Mouse (Mus musculus): ENCODE measurements around the gene Higd1a. TPM values are rescaled to one million over a fixed set of nuclear protein-coding genes. Genes with fewer than 3 reads are reported as not detected.

Higd1a gene
- polyA plus RNA-seq, 1 experiment from 2014 or later = 144 TPM

DNA sequence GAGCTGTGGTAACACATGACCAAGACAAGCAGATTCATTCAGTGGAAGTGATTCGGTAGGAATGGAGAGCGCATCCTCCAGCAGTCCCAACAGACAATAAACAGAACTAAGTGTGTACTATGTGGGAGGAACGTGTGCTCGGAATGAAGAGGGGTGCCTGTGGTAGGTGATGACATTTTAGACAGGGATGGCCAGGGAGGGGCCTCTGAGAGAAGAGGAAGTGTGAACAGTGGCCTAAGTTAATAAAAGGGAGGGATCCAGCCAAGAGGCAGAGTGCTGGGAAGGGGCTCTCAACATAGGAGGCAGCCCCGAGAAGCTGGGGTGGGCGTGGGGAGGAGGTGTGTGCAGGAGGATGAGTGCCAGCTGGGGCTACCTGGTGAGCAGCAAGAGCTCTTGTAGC lies 29.8 kb downstream of the Higd1a start:
- WGBS = 80% methylated on average over 6 of the region's 6 CpGs

DNA sequence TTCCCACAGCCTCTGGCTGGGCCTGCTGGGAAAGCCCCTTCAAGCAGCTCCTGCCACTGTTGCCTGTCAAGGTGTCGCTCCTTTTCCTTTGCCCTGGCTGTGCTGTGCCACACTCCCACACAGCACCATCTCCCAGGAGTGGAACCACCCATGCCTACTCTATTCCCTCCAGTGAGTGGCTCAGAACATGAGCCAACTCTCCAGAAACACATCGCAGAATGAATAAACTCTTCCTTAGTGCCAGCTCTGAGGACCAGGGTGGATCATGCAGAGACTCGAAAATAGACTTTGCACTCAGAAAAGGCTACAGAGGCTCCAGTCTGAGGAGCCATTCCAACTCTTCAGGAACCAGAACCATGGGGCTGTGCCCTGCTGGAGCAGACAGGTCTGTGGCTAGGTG lies 31.8 kb downstream of the Higd1a start:
- no peak for ATAC-seq (ENCODE audit: low FRiP score)
- Histone ChIP-seq H3K9me3 (no peaks in the 10 kb centered on the region), H3K4me1 (replicated peaks) (peaks cover 16% of the 10 kb centered on the region), H3K27me3 (no peaks in the 10 kb centered on the region), H3K36me3 (no peaks in the 10 kb centered on the region), H3K4me3 (no peak overlapping the region), H3K4me2 (no peak overlapping the region), H3K9ac (no peak overlapping the region), H3K27ac (no peak overlapping the region)
- 94% methylated on average over 3 of the region's 3 CpGs for WGBS

More for the DNA sequence above, 29.8 kb downstream of the Higd1a start:
- ATAC-seq (ENCODE audit: low FRiP score) = no peak
- no peak overlapping the region for H3K27ac ChIP-seq
- no peaks in the 10 kb centered on the region for H3K36me3 ChIP-seq
- H3K9ac ChIP-seq = no peak overlapping the region
- H3K27me3 ChIP-seq = no peaks in the 10 kb centered on the region
- no peak overlapping the region for H3K4me2 ChIP-seq
- H3K4me3 ChIP-seq = no peak overlapping the region
- peaks cover 7% of the 10 kb centered on the region for H3K4me1 ChIP-seq (replicated peaks)
- no peaks in the 10 kb centered on the region for H3K9me3 ChIP-seq

DNA sequence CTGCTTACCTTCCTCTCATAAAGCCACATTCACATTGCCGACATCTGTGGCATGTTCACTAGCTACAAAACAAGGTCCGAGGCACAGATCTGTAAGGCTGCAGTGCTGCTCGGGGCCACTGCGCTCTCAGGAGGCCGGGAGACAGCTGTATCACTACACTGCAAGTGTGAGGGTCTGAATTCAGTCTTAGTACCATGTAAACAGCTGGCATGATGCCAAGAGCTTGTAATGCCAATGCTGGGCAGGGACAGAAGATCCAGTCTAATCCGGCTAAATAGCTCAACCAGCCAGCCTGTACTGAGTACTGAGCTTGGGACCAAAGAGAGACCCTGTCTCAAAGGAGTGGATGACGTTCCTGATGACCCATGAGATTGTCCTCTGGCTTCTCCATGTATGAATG lies 34.2 kb downstream of the Higd1a start:
- H3K4me3 ChIP-seq = no peak overlapping the region
- no peak overlapping the region for H3K27ac ChIP-seq
- H3K4me2 ChIP-seq = no peak overlapping the region
- no peak overlapping the region for H3K9ac ChIP-seq
- no peaks in the 10 kb centered on the region for H3K9me3 ChIP-seq
- 74% methylated on average over 7 of the region's 7 CpGs for WGBS
- ATAC-seq (ENCODE audit: low FRiP score) = peak; percentile 44; the same call in 1 of the 2 replicates
- H3K27me3 ChIP-seq = no peaks in the 10 kb centered on the region
- peaks cover 29% of the 10 kb centered on the region for H3K4me1 ChIP-seq (replicated peaks)
- H3K36me3 ChIP-seq = no peaks in the 10 kb centered on the region

DNA sequence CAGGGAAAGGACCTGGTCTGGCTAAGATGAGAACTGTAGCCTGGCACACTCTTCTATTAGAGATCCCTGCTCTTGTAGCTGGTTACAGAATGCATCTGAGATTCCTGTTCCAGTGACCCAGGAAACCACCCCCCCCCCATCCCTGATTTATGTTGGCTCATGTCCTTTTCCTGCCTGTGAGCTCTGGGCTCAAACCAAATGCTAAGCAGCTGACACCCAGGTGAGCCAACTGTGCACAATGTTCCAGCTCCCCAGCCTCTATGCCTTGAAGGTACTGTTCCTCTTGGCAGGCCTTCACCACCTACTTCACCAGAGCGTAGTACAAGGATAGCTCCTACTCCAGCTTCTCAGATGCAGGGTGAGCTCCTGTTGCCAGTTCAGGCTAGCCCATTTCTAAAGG lies 35.1 kb downstream of the Higd1a start:
- Histone ChIP-seq H3K9ac (no peak overlapping the region), H3K4me3 (no peak overlapping the region), H3K4me1 (replicated peaks) (peaks cover 29% of the 10 kb centered on the region), H3K9me3 (no peaks in the 10 kb centered on the region), H3K4me2 (no peak overlapping the region), H3K36me3 (no peaks in the 10 kb centered on the region), H3K27me3 (no peaks in the 10 kb centered on the region), H3K27ac (peak overlapping the region; percentile 69)
- ATAC-seq (ENCODE audit: low FRiP score) = peak; percentile 18; the same call in 1 of the 2 replicates
- WGBS = 96% methylated on average over 1 of the region's 1 CpGs

DNA sequence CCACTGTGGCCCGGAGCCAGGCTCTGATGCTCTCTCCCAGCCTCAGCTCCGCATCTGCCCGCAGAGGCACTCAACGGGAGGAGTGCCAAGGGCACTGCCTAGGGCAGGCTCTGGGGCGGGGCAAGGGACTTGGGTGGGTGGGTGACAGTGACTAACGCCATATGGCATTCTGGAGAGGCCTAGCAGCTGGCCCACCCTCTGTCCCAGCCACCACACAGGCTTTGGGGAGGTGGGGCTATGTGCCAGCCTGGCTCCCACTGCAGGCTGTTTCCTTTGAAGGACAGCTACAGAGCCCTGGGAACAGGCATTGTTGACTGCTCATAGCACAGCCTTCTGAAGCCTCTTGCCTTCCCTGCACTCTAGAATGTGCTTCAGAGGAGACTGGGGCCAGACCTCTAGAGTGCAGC lies 35.6 kb downstream of the Higd1a start:
- Histone ChIP-seq H3K27ac (peak overlapping the region; percentile 69), H3K4me1 (replicated peaks) (peaks cover 29% of the 10 kb centered on the region), H3K27me3 (no peaks in the 10 kb centered on the region), H3K4me3 (no peak overlapping the region), H3K9ac (no peak overlapping the region), H3K4me2 (no peak overlapping the region), H3K9me3 (no peaks in the 10 kb centered on the region), H3K36me3 (no peaks in the 10 kb centered on the region)
- ATAC-seq (ENCODE audit: low FRiP score) = peak; percentile 79
- WGBS = 36% methylated on average over 6 of the region's 6 CpGs

DNA sequence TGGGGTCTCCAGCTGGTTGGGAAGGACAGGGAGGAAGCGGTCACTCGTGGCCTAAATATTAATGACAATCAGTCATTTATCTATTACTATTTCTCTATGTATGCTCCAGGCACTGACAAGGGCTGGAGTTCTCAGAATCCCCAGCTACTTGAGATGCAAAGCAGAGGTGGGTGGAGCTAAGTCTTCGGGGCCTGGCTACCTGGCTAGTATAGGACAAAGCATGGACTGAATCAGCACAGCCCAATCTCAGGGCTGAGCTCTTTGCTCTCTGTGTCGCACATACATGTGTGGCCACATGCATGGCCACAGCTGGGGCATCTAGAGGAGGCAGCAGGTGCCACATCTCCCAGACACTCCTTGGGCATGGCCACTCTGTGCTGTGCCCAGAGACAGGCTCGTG lies 37.4 kb downstream of the Higd1a start:
- H3K27ac ChIP-seq = no peak overlapping the region
- WGBS = 74% methylated on average over 5 of the region's 5 CpGs

DNA sequence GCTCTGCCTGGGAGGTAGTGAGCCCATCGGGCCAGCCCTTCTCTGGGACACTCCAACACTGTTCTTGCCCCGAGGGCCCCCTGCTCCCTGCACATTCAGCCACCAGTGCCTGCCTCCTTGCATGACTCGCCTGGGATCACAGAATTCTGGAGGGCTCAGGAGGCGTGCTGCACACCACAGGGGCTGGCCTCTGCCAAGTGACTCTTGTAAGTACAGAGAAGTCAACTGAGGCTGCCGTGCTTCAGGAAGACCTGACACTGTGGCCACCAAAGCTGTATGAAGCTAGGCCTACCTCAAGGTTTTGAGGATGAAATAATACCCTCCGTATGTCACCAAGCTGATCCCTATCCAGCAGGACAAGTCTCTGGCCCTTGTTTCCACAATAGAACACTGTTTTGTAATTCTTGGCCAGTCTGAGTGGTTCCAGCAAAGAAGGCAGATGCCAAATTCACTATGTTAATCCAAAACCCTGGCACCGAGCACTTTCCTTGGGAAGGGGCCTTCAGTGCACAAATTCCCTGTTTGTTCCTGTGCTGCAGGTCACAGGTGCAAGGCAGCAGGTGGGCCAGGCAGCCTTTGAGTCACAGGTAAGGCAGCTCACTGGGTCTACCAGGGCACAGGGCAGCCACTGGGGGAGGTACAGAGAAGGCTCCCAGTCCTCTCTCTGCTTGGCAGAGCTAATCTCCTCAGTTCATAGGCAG lies 38.2 kb downstream of the Higd1a start:
- Histone ChIP-seq H3K36me3 (no peaks in the 10 kb centered on the region), H3K9ac (no peak overlapping the region), H3K9me3 (no peaks in the 10 kb centered on the region), H3K4me2 (no peak overlapping the region), H3K4me3 (no peak overlapping the region), H3K4me1 (replicated peaks) (peaks cover 29% of the 10 kb centered on the region), H3K27me3 (no peaks in the 10 kb centered on the region), H3K27ac (peak overlapping the region; percentile 36)
- 55% methylated on average over 7 of the region's 7 CpGs for WGBS
- ATAC-seq (ENCODE audit: low FRiP score) = no peak

More for the DNA sequence above, 37.4 kb downstream of the Higd1a start:
- ATAC-seq (ENCODE audit: low FRiP score) = no peak
- H3K4me2 ChIP-seq = no peak overlapping the region
- H3K9me3 ChIP-seq = no peaks in the 10 kb centered on the region
- H3K4me1 ChIP-seq (replicated peaks) = peaks cover 29% of the 10 kb centered on the region
- no peak overlapping the region for H3K9ac ChIP-seq
- no peaks in the 10 kb centered on the region for H3K36me3 ChIP-seq
- H3K27me3 ChIP-seq = no peaks in the 10 kb centered on the region
- H3K4me3 ChIP-seq = no peak overlapping the region

DNA sequence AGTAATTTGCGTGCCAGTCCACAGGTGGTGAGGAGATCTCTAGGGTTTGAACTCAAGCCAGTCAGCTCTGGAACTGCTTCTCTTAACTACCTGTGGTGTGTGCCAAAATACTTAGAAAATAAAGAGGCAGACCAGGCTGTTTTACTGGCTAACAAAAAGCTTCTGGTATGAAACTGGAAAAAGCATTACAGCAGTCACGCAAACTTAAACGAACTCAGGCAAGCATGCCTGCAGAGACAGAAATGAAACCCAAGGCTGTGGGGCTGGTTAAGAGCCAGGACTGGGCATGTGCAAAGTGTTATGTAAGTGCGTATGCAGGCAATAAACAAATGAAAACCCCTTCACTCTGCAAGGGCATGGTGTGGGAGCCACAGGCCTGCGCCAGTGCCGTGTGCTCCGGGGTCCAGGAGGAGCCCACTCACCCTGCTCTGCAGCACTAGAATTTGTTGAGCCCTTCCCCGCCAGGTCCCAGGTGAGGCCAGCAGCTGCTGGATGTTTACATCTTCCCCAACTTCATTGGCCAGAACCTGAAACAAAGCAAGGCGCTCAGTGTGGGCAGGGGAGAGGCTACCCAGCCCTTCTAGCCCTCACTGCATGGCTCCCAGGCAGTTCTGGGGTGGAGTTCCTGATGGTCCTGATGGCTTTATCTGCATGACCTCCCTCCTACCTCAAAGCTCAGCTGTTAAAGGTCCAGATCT lies 38.9 kb downstream of the Higd1a start:
- no peaks in the 10 kb centered on the region for H3K27me3 ChIP-seq
- WGBS = 82% methylated on average over 9 of the region's 9 CpGs
- peaks cover 29% of the 10 kb centered on the region for H3K4me1 ChIP-seq (replicated peaks)

DNA sequence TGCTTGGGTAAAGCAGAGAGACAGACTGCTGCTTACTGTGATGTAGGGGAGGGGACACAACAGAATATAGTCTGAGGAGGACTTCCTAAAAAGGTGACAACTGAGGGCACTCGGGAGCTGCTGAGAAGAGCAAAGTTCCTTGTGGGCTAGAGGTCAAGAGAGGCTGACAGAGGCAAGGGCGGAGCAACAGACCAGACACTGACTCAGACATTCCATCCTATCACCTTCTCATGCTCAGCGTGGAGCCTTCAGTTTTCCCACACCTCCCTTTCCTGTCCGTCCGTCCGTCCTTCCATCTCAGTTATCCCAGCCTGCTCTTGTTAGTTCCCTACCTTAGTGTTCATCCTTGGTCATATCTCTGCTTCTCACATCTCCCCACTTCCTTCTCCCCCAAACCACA lies 43.0 kb downstream of the Higd1a start:
- ATAC-seq (ENCODE audit: low FRiP score) = no peak
- H3K4me1 ChIP-seq (replicated peaks) = peaks cover 22% of the 10 kb centered on the region
- H3K36me3 ChIP-seq = no peaks in the 10 kb centered on the region
- no peak overlapping the region for H3K4me3 ChIP-seq
- no peak overlapping the region for H3K27ac ChIP-seq
- H3K4me2 ChIP-seq = no peak overlapping the region
- no peak overlapping the region for H3K9ac ChIP-seq
- WGBS = 77% methylated on average over 6 of the region's 6 CpGs
- H3K27me3 ChIP-seq = no peaks in the 10 kb centered on the region
- no peaks in the 10 kb centered on the region for H3K9me3 ChIP-seq

More for the DNA sequence above, 38.9 kb downstream of the Higd1a start:
- Histone ChIP-seq H3K9me3 (no peaks in the 10 kb centered on the region), H3K4me3 (no peak overlapping the region), H3K9ac (no peak overlapping the region), H3K27ac (peak overlapping the region; percentile 40), H3K36me3 (no peaks in the 10 kb centered on the region), H3K4me2 (no peak overlapping the region)
- ATAC-seq (ENCODE audit: low FRiP score) = no peak

DNA sequence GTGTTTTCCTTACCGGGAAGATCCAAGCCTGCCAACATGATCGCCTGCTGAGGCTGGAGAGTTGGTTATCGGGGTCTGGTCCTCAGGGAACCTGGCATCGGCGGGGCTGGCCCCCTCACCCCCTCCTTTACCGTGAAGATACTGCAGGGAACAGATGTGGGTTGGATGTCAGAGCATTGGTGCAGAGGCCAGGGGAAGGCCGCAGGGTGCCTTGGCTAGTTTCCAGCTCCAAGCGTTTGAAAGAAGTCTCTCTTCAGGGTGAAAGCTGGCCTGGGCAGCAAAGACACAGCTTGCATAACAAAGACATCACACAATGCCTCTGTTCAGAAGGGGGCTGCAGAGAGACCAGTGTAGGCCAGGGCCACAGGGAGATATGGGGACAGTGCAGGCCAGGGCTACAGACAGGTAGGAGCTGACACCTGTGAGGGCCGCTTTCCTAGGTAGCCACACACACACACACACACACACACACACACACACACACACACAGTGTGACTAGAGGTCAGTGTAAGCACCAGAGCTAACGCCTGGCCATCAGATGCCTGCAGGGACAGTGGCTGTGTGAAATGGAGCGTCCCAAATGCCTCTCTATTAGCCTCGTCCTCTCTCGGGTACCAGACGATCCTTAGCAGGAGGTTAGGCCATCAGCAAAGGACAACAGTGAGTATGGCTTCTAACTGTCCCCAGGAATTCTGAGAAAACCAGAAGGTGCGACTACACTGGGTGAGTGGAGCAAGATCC lies 47.9 kb downstream of the Higd1a start:
- Histone ChIP-seq H3K9me3 (no peaks in the 10 kb centered on the region), H3K9ac (peak overlapping the region; percentile 30; the same call in 1 of the 2 replicates), H3K4me2 (peak overlapping the region; percentile 13; the same call in 1 of the 2 replicates), H3K36me3 (no peaks in the 10 kb centered on the region), H3K4me1 (replicated peaks) (peaks cover 46% of the 10 kb centered on the region), H3K27me3 (no peaks in the 10 kb centered on the region), H3K4me3 (no peak overlapping the region), H3K27ac (peak overlapping the region; percentile 82)
- WGBS = 6% methylated on average over 15 of the region's 15 CpGs
- peak; percentile 53 for ATAC-seq (ENCODE audit: low FRiP score)

DNA sequence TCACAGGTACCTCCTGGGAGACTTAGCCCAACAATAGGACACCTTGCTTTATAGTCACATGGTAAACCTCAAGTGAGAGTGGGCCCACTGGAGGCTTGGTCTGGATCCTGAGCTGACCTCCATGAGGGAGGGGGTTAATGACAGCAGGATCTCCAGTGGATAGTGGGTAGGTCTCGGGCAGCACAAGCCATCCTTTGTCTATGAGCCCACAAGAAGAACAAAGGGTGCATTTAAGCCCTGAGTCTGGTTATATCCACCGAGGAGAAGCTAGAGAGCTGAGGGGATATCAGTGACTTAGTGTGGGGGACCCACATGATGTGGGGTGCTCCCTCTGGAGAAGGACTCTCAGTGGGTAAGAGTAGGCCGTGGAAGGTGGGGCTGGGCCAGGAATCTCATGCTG lies 49.7 kb downstream of the Higd1a start:
- no peaks in the 10 kb centered on the region for H3K9me3 ChIP-seq
- no peak overlapping the region for H3K9ac ChIP-seq
- no peak overlapping the region for H3K4me3 ChIP-seq
- H3K4me2 ChIP-seq = no peak overlapping the region
- 41% methylated on average over 3 of the region's 3 CpGs for WGBS
- no peaks in the 10 kb centered on the region for H3K27me3 ChIP-seq
- peak overlapping the region; percentile 82; the same call in 1 of the 2 replicates for H3K27ac ChIP-seq
- peaks cover 46% of the 10 kb centered on the region for H3K4me1 ChIP-seq (replicated peaks)
- ATAC-seq (ENCODE audit: low FRiP score) = no peak
- no peaks in the 10 kb centered on the region for H3K36me3 ChIP-seq

DNA sequence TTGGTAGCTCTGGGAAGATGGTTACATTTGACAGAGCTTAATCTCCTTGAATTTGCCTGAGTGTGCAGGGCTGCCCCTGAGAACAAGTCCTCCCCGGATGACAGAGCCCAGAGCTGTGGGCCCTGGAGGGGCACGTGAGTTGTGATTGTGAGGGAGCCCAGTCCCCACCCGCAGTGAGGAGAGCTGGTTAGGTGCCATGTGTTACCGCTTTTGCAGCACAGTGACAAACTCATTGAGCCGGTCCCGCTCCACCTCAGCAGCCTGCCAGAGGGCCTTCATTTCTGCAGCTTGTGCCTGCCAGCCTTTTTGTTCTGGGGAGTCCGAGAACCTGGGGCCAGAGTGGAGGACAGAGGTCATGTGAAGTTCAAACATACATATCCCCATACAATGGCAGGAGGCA lies 50.2 kb downstream of the Higd1a start:
- Histone ChIP-seq H3K4me1 (replicated peaks) (peaks cover 46% of the 10 kb centered on the region), H3K27ac (peak overlapping the region; percentile 48; the same call in 1 of the 2 replicates), H3K4me3 (no peak overlapping the region)

More for the DNA sequence above, 50.2 kb downstream of the Higd1a start:
- Histone ChIP-seq H3K36me3 (no peaks in the 10 kb centered on the region), H3K9ac (no peak overlapping the region), H3K4me2 (no peak overlapping the region), H3K27me3 (no peaks in the 10 kb centered on the region), H3K9me3 (no peaks in the 10 kb centered on the region)
- 50% methylated on average over 7 of the region's 7 CpGs for WGBS
- ATAC-seq (ENCODE audit: low FRiP score) = no peak
